Mouse (Mus musculus) brain, embryonic 14.5 days (tissue): ENCODE measurements around the gene Csgalnact2.

ENCODE experiments used
- CTCF ChIP-seq: fragments of 200-500 bp; IDR thresholded peaks from 2 replicates; pipeline ENCODE4 v1.5.1; 2012; ENCODE audit warnings: inconsistent platforms, mild to moderate bottlenecking, moderate library complexity, borderline replicate concordance; ENCODE audit not compliant: insufficient read depth, insufficient read length; ENCODE audit errors: extremely low read depth
- POLR2A ChIP-seq: fragments of 200-500 bp; IDR thresholded peaks from 2 replicates; pipeline ENCODE4 v1.6.1; 2012; ENCODE audit warnings: mild to moderate bottlenecking, inconsistent platforms, borderline replicate concordance; ENCODE audit not compliant: poor library complexity, insufficient read depth, insufficient read length, severe bottlenecking; ENCODE audit errors: extremely low read depth

GRCm38 (mm10) chr6:118080711-118081110 lies 58.2 kb downstream of the Csgalnact2 start:
- TF ChIP-seq CTCF = no peak
- no peak for TF ChIP-seq POLR2A
